Mouse (Mus musculus) hindbrain, embryonic 13.5 days (tissue): ENCODE results near the gene Manbal. TPM values are rescaled to one million over a fixed set of nuclear protein-coding genes. Genes with fewer than 3 reads are reported as not detected.

Source experiments
- ATAC-seq: fragments of 200-750 bp; cut with Nextera tagmentation; 2 replicates; pipeline ENCODE4 v1.8.0; 2017; ENCODE audit warnings: moderate TSS enrichment; ENCODE audit not compliant: low FRiP score
- H3K27ac ChIP-seq: fragments of 300-500 bp; sonication (generic); 2 replicates; pipeline ENCODE4 v1.5.1; 2015; ENCODE audit warnings: inconsistent platforms, mild to moderate bottlenecking, moderate library complexity
- H3K27me3 ChIP-seq: fragments of 300-500 bp; sonication (generic); 2 replicates; pipeline ENCODE4 v1.6.1; 2015; ENCODE audit warnings: mild to moderate bottlenecking, inconsistent platforms
- H3K36me3 ChIP-seq: fragments of 300-500 bp; sonication (generic); 2 replicates; pipeline ENCODE4 v1.6.1; 2015; ENCODE audit warnings: mild to moderate bottlenecking, inconsistent platforms
- H3K4me1 ChIP-seq: fragments of 300-500 bp; sonication (generic); replicated peaks from 2 replicates; pipeline ENCODE4 v1.6.1; 2015; ENCODE audit warnings: inconsistent platforms
- H3K4me2 ChIP-seq: fragments of 300-500 bp; sonication (generic); 2 replicates; pipeline ENCODE4 v1.6.1; 2015; ENCODE audit warnings: inconsistent platforms, mild to moderate bottlenecking, moderate library complexity
- H3K4me3 ChIP-seq: fragments of 300-500 bp; sonication (generic); 2 replicates; pipeline ENCODE4 v1.5.1; 2015; ENCODE audit warnings: mild to moderate bottlenecking, inconsistent platforms
- H3K9ac ChIP-seq: fragments of 300-500 bp; sonication (generic); 2 replicates; pipeline ENCODE4 v1.6.1; 2015; ENCODE audit warnings: mild to moderate bottlenecking, inconsistent platforms
- H3K9me3 ChIP-seq: fragments of 300-500 bp; sonication (generic); 2 replicates; pipeline ENCODE4 v1.6.1; 2016; ENCODE audit warnings: inconsistent platforms
- WGBS: fragments of 180-500 bp; shearing (Covaris S2); methylation state at CpG from one replicate; pipeline ENCODE4 v1.1.7; 2015; 5-methylcytosine and 5-hydroxymethylcytosine counted together
- polyA plus RNA-seq: library from polyadenylated mRNA; unstranded; fragments of >200 nt; fragmentation: Nextera tagmentation; extraction: Ambion mirVana; gene quantifications from 2 replicates; pipeline ENCODE4 v1.2.1, GENCODE M21; 2015

Manbal gene
- polyA plus RNA-seq, 1 experiment from 2014 or later: 91.7 TPM

DNA sequence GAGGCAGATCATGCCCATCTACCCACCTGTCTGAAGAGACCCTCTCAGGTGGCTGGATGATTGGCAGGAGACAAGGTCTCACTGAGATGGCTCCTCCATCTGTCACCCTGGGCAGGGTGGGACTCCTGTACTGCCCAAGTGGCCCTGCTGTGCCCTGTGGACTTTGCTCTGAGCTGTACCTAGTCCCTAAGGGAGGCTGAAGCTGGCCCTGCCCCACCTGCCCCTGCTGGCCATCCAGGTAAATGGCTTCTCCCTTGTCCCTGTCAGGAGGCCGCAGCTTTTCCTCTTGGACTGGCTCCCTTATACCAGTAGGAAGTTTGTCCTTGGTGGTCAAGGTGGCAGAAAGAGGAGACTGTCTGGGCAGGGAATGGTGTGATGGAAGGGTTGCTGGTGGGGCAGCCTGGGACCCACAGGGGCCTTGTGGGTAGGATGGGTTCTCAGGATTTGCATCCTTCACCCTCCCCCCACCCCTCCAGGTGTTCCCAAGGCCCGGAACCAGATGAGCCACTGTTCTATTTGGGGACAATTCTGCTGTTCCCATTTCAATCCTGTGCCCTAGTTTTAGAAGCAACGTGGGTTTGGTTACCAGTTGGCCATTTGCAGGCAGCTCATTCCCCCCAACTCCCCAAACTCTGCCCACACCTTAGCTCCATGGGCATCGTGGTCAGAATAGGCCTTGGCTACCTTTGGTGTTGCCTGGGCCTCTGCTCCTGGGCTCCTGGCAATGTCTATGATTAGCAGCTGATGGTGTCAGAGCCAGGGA is 63.5 kb downstream of the Manbal start:
- H3K4me2 ChIP-seq: no peak overlapping the region
- ATAC-seq: no peak
- H3K4me1 ChIP-seq: peaks cover 100% of the 10 kb centered on the region
- peak overlapping the region; percentile 80 for H3K27ac ChIP-seq
- no peak overlapping the region for H3K4me3 ChIP-seq
- H3K9ac ChIP-seq: peak overlapping the region; percentile 55
- H3K27me3 ChIP-seq: no peaks in the 10 kb centered on the region
- 80% methylated on average over 4 of the region's 4 CpGs for WGBS
- peaks cover 38% of the 10 kb centered on the region for H3K36me3 ChIP-seq
- no peaks in the 10 kb centered on the region for H3K9me3 ChIP-seq

DNA sequence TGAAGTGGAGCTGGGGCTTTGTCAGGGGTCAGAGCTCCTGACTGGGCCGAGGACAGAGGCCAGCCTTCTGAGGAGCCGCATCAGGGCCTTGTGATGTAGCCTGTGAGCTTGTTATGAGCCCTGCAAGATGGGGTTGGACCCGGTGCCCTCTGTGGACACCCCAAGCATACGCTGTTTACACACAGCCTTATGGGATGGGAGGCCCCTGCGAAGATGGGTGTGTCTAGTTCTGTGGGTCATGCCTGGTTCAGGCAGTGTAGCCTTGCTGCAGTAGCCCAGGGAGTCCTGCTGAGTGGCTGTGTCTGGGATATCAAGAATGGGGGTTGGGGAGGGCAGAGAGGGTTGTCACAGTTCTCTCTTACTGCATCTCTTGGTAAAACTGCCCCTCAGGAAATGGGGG is 64.5 kb downstream of the Manbal start:
- WGBS: 81% methylated on average over 5 of the region's 5 CpGs
- Histone ChIP-seq H3K9me3 (no peaks in the 10 kb centered on the region), H3K4me2 (no peak overlapping the region), H3K9ac (peak overlapping the region; percentile 55), H3K27me3 (no peaks in the 10 kb centered on the region), H3K27ac (peak overlapping the region; percentile 80), H3K4me1 (peaks cover 99% of the 10 kb centered on the region), H3K36me3 (peaks cover 42% of the 10 kb centered on the region), H3K4me3 (no peak overlapping the region)
- ATAC-seq: no peak

DNA sequence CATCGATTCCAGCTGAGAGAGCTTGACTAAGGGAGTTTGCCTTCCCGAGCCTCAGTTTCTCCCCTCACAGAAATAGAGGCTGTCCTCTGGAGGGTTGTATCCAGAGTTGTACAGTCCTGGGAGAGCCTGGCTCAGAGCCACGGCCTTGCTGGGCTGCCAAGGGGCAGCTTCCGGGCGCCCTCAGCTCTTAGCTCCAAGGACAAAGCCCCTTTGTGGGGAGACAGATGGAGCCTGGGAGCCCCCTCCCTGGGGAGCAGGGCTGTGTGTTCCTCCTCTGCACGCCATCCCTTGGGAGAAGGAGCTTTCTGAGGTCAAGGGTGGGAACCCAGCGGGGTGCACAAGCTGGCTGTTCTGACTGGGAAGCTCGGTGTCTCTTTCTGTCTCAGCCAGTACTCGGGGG is 65.1 kb downstream of the Manbal start:
- H3K27me3 ChIP-seq: no peaks in the 10 kb centered on the region
- WGBS: 54% methylated on average over 9 of the region's 9 CpGs
- H3K9ac ChIP-seq: peak overlapping the region; percentile 55; the same call in 1 of the 2 replicates
- ATAC-seq: peak; percentile 44; the same call in 1 of the 2 replicates
- no peaks in the 10 kb centered on the region for H3K9me3 ChIP-seq
- H3K4me1 ChIP-seq: peaks cover 96% of the 10 kb centered on the region
- H3K27ac ChIP-seq: peak overlapping the region; percentile 80
- no peak overlapping the region for H3K4me2 ChIP-seq
- no peak overlapping the region for H3K4me3 ChIP-seq
- H3K36me3 ChIP-seq: peaks cover 45% of the 10 kb centered on the region

GRCm38 (mm10) chr2:157434041-157434440 is 66.6 kb downstream of the Manbal start:
- no peaks in the 10 kb centered on the region for H3K27me3 ChIP-seq
- WGBS: 37% methylated on average over 9 of the region's 9 CpGs
- no peak overlapping the region for H3K9ac ChIP-seq
- H3K4me1 ChIP-seq: peaks cover 84% of the 10 kb centered on the region
- ATAC-seq: no peak
- H3K27ac ChIP-seq: peak overlapping the region; percentile 80
- H3K4me2 ChIP-seq: no peak overlapping the region
- no peak overlapping the region for H3K4me3 ChIP-seq
- no peaks in the 10 kb centered on the region for H3K9me3 ChIP-seq
- H3K36me3 ChIP-seq: peaks cover 40% of the 10 kb centered on the region

GRCm38 (mm10) chr2:157434497-157434896 is 67.1 kb downstream of the Manbal start:
- peaks cover 45% of the 10 kb centered on the region for H3K36me3 ChIP-seq
- no peak overlapping the region for H3K4me2 ChIP-seq
- peak overlapping the region; percentile 80 for H3K27ac ChIP-seq
- no peaks in the 10 kb centered on the region for H3K27me3 ChIP-seq
- 19% methylated on average over 6 of the region's 6 CpGs for WGBS
- H3K9ac ChIP-seq: peak overlapping the region; percentile 26; the same call in 1 of the 2 replicates
- no peaks in the 10 kb centered on the region for H3K9me3 ChIP-seq
- ATAC-seq: 0 out of 2 replicates have a peak, but pooled peaks have one; percentile 11
- peaks cover 81% of the 10 kb centered on the region for H3K4me1 ChIP-seq
- no peak overlapping the region for H3K4me3 ChIP-seq

DNA sequence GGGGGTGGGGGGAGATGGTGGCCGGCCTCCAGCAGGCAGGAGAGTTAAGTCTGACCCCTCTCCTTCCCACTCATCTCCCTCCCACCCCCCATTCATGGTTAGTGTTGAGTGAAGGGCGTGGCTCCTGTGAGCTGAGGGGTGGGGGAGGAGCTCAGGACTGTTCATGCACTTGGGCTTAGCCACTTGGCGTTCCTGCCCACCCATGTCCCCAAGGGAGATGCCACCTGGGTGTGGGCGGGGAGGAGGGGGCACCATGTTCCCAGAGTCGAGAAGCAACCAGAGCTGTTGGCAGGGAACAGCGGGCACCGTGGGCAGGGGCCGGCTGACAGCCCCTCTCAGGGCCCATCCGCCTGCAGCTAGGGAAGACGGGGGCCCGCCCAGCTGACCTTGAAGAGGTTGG is 69.1 kb downstream of the Manbal start:
- Histone ChIP-seq H3K4me3 (no peak overlapping the region), H3K27me3 (no peaks in the 10 kb centered on the region), H3K9me3 (0 out of 2 replicates have a peak, but pooled peaks cover 4% of the 10 kb centered on the region), H3K4me1 (peaks cover 61% of the 10 kb centered on the region), H3K4me2 (no peak overlapping the region), H3K36me3 (peaks cover 53% of the 10 kb centered on the region), H3K9ac (no peak overlapping the region), H3K27ac (no peak overlapping the region; the same call in 1 of the 2 replicates)
- no peak for ATAC-seq
- 80% methylated on average over 11 of the region's 11 CpGs for WGBS

DNA sequence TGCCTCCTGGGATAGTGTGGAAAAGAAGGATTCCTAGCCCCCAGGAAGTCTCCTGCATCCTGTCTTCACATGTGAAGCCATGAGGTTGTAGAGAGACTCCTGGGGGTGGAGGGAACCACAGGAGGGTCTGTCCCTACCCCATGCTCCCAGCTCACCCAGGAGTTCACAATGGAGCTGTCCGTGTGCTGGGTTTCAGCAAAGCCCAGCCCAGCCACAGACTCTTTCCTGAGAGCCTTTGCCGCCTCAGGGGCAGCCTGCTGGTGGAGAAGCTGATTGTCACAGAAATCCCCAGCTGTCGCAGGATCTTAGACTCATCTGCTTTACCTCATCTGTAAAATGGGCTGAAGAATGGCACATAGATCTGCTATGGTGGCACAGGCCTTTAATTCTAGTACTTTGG is 69.7 kb downstream of the Manbal start:
- no peak overlapping the region for H3K4me2 ChIP-seq
- peaks cover 55% of the 10 kb centered on the region for H3K36me3 ChIP-seq
- peaks cover 54% of the 10 kb centered on the region for H3K4me1 ChIP-seq
- H3K27ac ChIP-seq: 0 out of 2 replicates have a peak overlapping the region, but pooled peaks have one; percentile 12
- no peak overlapping the region for H3K9ac ChIP-seq
- no peak for ATAC-seq
- no peak overlapping the region for H3K4me3 ChIP-seq
- H3K9me3 ChIP-seq: 0 out of 2 replicates have a peak, but pooled peaks cover 4% of the 10 kb centered on the region
- H3K27me3 ChIP-seq: no peaks in the 10 kb centered on the region
- WGBS: 86% methylated on average over 3 of the region's 3 CpGs

GRCm38 (mm10) chr2:157441363-157441762 is 74.0 kb downstream of the Manbal start:
- no peak for ATAC-seq
- Histone ChIP-seq H3K9ac (no peak overlapping the region), H3K27ac (no peak overlapping the region), H3K9me3 (0 out of 2 replicates have a peak, but pooled peaks cover 4% of the 10 kb centered on the region), H3K27me3 (no peaks in the 10 kb centered on the region), H3K4me2 (no peak overlapping the region), H3K4me1 (peaks cover 13% of the 10 kb centered on the region), H3K36me3 (peaks cover 69% of the 10 kb centered on the region), H3K4me3 (no peak overlapping the region)
- 100% methylated on average over 1 of the region's 1 CpGs for WGBS

Other genes starting within 250 kb of the Manbal start
- gene Samhd1, start 232.3 kb upstream of the Manbal start, polyA plus RNA-seq: 11.6 and 11.9 TPM in 2 replicates
- gene Rbl1, start 163.1 kb upstream of the Manbal start, polyA plus RNA-seq: 9.1 and 9.4 TPM in 2 replicates
- 203 and 208 TPM in 2 replicates for gene Rpn2, start 88.6 kb upstream of the Manbal start, polyA plus RNA-seq
- 0.43 and 0.58 TPM in 2 replicates for gene Mroh8, start 88.0 kb upstream of the Manbal start, polyA plus RNA-seq
- gene Ghrh, start 20.1 kb upstream of the Manbal start, polyA plus RNA-seq: 0.48 and 1.1 TPM in 2 replicates
- gene Src, start 50.9 kb downstream of the Manbal start, polyA plus RNA-seq: 31.3 and 31.8 TPM in 2 replicates
- gene Nnat, start 192.5 kb downstream of the Manbal start, polyA plus RNA-seq: 6,024 and 6,534 TPM in 2 replicates
- 219 and 232 TPM in 2 replicates for gene Blcap, start 203.7 kb downstream of the Manbal start, polyA plus RNA-seq